Mouse (Mus musculus) T-cell, adult 2 months (primary cell): ENCODE results near the gene Ugt1a7c.
"Not testable (repeated sequence)": the region's sequence is repeated elsewhere in the genome, so short reads cannot be mapped to it uniquely, and the experiment has no call there.

ENCODE experiments used
- DNase-seq: peaks from one replicate; pipeline ENCODE4 v3.0.0; 2022; ENCODE audit warnings: low spot score

Ugt1a7c gene

GRCm38 (mm10) chr1:88197443-88197842 is 102.6 kb downstream of the Ugt1a7c start:
- DNase-seq, result no peak

GRCm38 (mm10) chr1:88199996-88200395 is 105.1 kb downstream of the Ugt1a7c start:
- no peak for DNase-seq

GRCm38 (mm10) chr1:88200456-88200855 is 105.6 kb downstream of the Ugt1a7c start, which contains the start of gene Ugt1a2:
Ugt1a2 (plus strand) TSS chr1:88200601.
- no peak for DNase-seq

GRCm38 (mm10) chr1:88205294-88205922 is 110.5 kb downstream of the Ugt1a7c start, which contains the start of gene Dnajb3:
Dnajb3 (minus strand) TSS chr1:88205782.
- peak; percentile 67 for DNase-seq

GRCm38 (mm10) chr1:88206843-88207479 is 112.1 kb downstream of the Ugt1a7c start:
- no peak for DNase-seq

- DNase-seq, result no peak
Observed at GRCm38 (mm10) chr1:88211812-88212211, 117.0 kb downstream of the Ugt1a7c start, which contains the start of gene Ugt1a1. Ugt1a1 (plus strand) TSS chr1:88211959.

- DNase-seq, result no peak
Observed at GRCm38 (mm10) chr1:88212341-88213045, 117.6 kb downstream of the Ugt1a7c start.

GRCm38 (mm10) chr1:88213061-88213460 is 118.2 kb downstream of the Ugt1a7c start:
- no peak for DNase-seq

GRCm38 (mm10) chr1:88213766-88214461 is 119.1 kb downstream of the Ugt1a7c start:
- DNase-seq, result no peak

GRCm38 (mm10) chr1:88214462-88214952 is 119.6 kb downstream of the Ugt1a7c start:
- DNase-seq, result no peak

GRCm38 (mm10) chr1:88215466-88216380 is 120.9 kb downstream of the Ugt1a7c start:
- DNase-seq, result no peak

- no peak for DNase-seq
Observed at GRCm38 (mm10) chr1:88216551-88216950, 121.7 kb downstream of the Ugt1a7c start.

- no peak for DNase-seq
Observed at GRCm38 (mm10) chr1:88217144-88217543, 122.3 kb downstream of the Ugt1a7c start.

- no peak for DNase-seq
Observed at GRCm38 (mm10) chr1:88217576-88217975, 122.7 kb downstream of the Ugt1a7c start.

- DNase-seq, result no peak
Observed at GRCm38 (mm10) chr1:88218051-88218450, 123.2 kb downstream of the Ugt1a7c start.

- no peak for DNase-seq
Observed at GRCm38 (mm10) chr1:88218591-88218990, 123.7 kb downstream of the Ugt1a7c start.

- DNase-seq, result no peak
Observed at GRCm38 (mm10) chr1:88219054-88219453, 124.2 kb downstream of the Ugt1a7c start.

- DNase-seq, result no peak
Observed at GRCm38 (mm10) chr1:88220336-88220735, 125.5 kb downstream of the Ugt1a7c start.

- DNase-seq, result no peak
Observed at GRCm38 (mm10) chr1:88222216-88222615, 127.4 kb downstream of the Ugt1a7c start.

GRCm38 (mm10) chr1:88223011-88223515 is 128.2 kb downstream of the Ugt1a7c start:
- DNase-seq, result not testable (repeated sequence)

- no peak for DNase-seq
Observed at GRCm38 (mm10) chr1:88223591-88223990, 128.7 kb downstream of the Ugt1a7c start.
